Mouse (Mus musculus) A20 (cell line): ENCODE measurements around the gene Rgs18.
A peak's percentile ranks its signal among the peaks of the same experiment; 100 is the strongest.

ENCODE experiments used
- DNase-seq: peaks from one replicate; pipeline ENCODE4 v3.0.0-alpha.2; 2011; ENCODE audit warnings: low read depth, low spot score

The Rgs18 gene

GRCm38 (mm10) chr1:144775331-144775730 lies at the start of gene Rgs18:
Gene Rgs18, minus strand, starts transcription at chr1:144775435.
- peak; percentile 63 for DNase-seq

GRCm38 (mm10) chr1:144774394-144774793 lies 841 bp downstream of the Rgs18 start:
- DNase-seq: peak; percentile 14

DNA sequence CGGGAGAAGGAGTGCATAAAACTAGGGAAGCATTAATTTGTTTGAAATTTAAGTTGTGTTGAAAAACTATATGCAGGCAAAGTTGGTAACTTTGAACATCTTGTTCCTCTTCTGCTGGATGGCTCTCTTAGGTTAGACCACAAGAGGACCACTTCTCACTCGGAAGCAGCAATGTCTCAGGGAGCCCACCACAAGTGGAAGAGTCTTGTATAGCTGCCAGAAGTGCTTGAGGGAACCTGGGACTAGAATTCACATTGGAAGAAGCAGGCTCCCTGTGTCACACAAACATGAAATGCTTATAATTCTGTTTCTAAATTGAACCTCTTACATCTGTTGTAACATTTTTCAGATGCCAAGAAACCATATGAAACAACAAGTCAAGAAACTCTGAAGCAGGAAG lies 9.0 kb downstream of the Rgs18 start:
- no peak for DNase-seq

GRCm38 (mm10) chr1:144760792-144761191 lies 14.4 kb downstream of the Rgs18 start:
- no peak for DNase-seq

- no peak for DNase-seq
Observed at GRCm38 (mm10) chr1:144750763-144751162, 24.5 kb downstream of the Rgs18 start.

- no peak for DNase-seq
Observed at GRCm38 (mm10) chr1:144746182-144746581, 29.1 kb downstream of the Rgs18 start.

DNA sequence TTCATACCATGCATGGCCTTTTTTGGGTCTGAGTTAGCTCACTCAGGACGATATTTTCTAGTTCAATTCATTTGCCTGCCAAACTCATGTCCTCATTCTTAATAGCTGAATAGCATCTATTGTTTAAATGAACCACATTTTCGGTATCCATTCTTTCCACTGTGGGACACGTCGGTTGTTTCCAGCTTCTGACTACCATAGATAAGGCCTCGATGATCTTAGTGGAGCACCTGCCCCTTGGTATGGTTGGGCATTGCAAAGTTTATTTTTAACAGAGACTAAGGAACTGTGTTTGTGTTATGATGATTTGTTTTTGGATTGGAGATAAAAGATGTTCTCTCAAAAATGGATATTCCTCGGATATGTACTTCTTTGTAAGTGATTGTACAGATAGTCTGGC lies 37.5 kb downstream of the Rgs18 start:
- DNase-seq: no peak

DNA sequence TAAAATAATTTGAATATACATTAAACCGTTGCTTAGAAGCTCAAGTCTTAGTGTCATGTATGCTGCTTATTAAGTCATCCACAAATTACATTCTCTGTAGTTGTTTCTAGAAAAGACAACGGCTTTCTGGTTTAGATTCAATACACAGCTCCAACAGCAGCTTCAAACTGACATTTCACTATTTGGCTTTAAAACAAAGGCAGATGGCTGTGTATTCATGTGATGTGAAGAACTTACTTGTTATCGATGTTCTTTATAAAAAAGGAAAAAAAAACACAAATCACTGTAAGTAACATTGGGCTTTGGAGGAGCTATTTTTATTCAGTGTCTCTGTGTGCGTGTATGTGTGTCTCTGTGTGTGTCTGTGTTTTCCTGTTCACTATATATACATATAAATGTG lies 54.5 kb downstream of the Rgs18 start:
- DNase-seq: no peak

DNA sequence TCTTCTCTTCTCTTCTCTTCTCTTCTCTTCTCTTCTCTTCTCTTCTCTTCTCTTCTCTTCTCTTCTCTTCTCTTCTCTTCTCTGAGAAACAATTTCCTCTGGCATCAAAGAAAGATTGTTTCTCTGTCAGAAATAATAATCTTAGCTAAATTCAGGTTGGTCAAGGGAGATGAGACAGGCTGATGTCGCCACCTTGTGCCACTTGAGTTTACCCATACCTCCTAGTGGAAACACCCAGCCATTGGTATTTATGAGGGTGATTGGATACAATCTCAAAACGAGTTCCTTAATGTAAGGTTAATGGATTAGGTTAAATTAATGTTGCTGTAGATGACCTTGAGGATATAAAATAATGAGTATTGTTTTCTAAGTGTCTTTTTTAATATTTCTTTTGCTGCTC lies 70.9 kb downstream of the Rgs18 start:
- DNase-seq: peak; percentile 28
